Mouse (Mus musculus): ENCODE data around the gene Fbxw21.

Gene Fbxw21

DNA sequence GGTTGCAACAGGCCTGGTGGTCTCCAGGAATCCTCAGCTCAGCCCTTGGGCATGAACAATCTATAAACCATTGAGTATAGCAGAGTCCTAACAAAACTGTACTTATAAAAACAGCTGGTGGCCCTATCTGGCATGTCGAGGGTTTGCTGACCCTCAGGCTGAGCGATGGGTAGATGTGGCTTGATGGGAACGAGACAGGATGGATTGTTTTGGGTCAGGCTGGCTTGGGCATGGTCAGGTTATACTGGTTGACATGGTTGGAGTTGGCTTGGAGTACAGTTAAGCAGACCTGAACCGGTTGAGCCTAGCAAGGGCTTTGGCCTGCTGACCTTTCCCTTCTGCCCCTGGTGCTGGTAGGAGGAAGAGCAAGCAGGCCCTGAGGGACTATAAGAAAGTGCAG lies 50.7 kb downstream of the Fbxw21 start:
- no peak for DNase-seq (ENCODE audit: low spot score)

- no peak for DNase-seq (ENCODE audit: low spot score)
Observed at GRCm38 (mm10) chr9:109110240-109110639, 51.6 kb downstream of the Fbxw21 start.

GRCm38 (mm10) chr9:109107341-109107740 lies 54.5 kb downstream of the Fbxw21 start:
- DNase-seq (ENCODE audit: low spot score) = no peak

DNA sequence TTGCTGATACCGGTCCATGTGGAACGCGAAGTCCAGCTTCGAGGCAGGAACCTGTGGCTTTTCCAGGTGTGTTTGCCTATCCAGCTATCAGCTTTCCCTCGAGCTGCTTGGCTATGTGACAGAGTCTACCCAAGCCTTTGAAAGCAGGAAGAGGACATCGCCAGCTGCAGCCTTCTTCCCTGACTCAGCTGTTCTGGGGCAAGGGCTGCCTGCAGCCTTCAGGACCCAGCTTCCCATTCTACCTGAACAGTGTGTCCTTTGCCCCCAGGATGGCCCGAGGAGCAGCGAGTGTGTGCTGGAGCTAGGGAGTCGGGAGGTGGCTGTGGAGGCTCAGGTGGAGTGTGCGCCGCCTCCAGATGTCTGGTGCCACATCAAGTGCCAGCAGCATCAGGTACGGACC lies 56.2 kb downstream of the Fbxw21 start:
- DNase-seq (ENCODE audit: low spot score) = no peak

DNA sequence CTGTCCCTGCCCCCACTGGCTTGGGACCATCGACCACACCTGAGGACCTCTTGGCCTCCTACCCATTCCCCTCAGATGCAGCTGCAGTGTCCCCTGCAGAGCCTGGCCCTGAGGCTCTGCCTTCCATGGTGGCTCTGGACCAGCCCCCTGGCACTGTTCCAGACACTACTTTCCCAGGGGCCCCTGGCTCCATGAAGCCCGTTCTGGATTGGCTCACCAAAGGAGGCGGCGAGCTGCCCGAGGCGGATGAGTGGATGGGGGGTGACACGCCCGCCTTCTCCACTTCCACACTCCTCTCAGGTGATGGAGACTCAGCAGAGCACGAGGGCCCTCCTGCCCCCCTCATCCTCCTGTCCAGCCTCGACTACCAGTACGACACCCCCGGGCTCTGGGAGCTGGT lies 56.8 kb downstream of the Fbxw21 start:
- DNase-seq (ENCODE audit: low spot score) = no peak

DNA sequence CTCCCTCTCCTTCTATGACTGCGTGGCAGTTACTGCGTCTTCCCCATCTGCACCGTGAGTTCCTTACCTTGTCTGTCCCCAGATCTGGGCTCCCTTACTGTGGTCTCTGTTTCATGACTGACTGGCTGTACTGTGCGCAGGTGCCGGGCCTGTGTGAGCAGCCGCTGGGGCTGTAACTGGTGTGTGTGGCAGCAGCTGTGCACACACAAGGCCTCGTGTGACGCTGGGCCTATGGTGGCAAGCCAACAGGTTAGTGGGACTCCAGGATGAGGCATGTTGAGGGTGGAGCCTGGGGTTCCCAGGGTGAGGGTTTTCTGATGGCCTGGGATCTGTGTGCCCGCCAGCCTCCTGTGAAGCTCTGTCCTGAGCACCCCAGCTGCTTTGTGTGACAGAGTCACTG lies 57.8 kb downstream of the Fbxw21 start:
- no peak for DNase-seq (ENCODE audit: low spot score)

GRCm38 (mm10) chr9:109103250-109103649 lies 58.6 kb downstream of the Fbxw21 start:
- DNase-seq (ENCODE audit: low spot score) = no peak

GRCm38 (mm10) chr9:109102541-109102940 lies 59.3 kb downstream of the Fbxw21 start:
- no peak for DNase-seq (ENCODE audit: low spot score)

DNA sequence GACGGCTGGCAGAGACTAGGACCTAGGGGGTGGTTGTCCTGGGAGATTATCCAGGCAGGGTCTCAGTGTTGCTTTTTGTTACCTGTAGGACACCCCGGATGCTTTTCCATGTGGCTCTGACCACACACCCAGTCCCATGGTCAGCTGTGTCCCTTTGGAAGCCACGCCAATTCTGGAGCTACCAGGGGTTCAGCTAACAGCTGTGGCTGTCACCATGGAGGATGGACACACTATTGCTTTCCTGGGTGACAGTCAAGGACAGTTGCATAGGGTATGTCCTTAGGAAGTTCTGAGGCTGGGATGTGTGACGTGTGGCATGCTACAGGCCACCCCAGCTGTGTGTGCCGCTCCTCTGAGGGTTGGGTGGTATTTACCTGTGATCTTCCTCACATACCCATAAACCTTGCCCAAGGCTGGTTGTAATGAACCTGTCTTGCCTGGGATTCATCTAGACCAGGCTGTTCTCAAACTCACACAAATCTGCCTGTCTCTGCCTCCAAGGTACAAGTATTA lies 59.9 kb downstream of the Fbxw21 start:
- no peak for DNase-seq (ENCODE audit: low spot score)

GRCm38 (mm10) chr9:109100307-109100928 lies 61.4 kb downstream of the Fbxw21 start:
- no peak for DNase-seq (ENCODE audit: low spot score)

DNA sequence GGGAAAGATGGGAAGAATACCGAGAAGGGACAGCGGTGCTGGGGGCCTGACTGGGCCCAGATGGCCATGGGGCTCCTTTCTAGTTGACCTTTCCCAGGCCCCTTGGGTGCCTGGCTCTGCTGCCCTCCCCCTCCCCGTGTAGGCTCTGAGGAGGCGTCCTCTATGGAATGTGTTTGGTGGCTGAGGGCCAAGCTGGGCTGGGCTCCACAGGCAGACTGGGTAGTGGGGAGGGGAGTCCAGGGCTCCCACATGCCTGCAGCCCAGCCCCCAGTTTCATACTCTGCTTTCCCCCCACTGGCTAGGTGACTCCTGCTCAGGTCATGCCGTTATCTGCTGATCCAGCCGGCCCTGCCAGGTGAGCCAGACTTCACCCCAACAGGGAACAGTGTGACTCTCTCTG lies 62.9 kb downstream of the Fbxw21 start:
- no peak for DNase-seq (ENCODE audit: low spot score)

GRCm38 (mm10) chr9:109098366-109098765 lies 63.5 kb downstream of the Fbxw21 start:
- DNase-seq (ENCODE audit: low spot score) = no peak

- DNase-seq (ENCODE audit: low spot score) = no peak
Observed at GRCm38 (mm10) chr9:109097831-109098230, 64.0 kb downstream of the Fbxw21 start.

DNA sequence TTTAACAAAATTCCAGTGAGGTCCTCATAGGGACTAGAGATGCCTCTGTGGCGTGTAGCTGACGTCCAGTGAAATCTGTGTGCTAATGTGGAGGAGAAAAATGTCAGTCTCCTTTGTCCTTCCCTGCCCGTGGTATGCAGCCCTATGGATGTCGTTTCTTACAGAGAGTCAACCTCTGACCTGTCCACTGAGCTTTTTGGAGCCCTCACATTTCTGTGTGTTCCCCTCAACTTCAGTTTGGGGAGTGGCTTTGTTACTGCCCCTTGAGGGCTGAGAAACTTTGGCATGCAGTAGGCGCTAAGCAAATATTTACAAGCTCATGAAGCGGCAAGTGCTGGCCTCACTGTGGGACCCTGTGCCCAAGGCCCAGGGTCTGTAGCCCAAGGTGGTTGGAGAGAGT lies 64.5 kb downstream of the Fbxw21 start:
- no peak for DNase-seq (ENCODE audit: low spot score)

- no peak for DNase-seq (ENCODE audit: low spot score)
Observed at GRCm38 (mm10) chr9:109096856-109097255, 65.0 kb downstream of the Fbxw21 start.

GRCm38 (mm10) chr9:109096251-109096661 lies 65.6 kb downstream of the Fbxw21 start:
- DNase-seq (ENCODE audit: low spot score) = no peak

GRCm38 (mm10) chr9:109095137-109095982 lies 66.5 kb downstream of the Fbxw21 start, which contains the start of gene Plxnb1:
TSS of gene Plxnb1 (plus strand) at chr9:109095389.
- DNase-seq (ENCODE audit: low spot score) = peak; percentile 72

DNA sequence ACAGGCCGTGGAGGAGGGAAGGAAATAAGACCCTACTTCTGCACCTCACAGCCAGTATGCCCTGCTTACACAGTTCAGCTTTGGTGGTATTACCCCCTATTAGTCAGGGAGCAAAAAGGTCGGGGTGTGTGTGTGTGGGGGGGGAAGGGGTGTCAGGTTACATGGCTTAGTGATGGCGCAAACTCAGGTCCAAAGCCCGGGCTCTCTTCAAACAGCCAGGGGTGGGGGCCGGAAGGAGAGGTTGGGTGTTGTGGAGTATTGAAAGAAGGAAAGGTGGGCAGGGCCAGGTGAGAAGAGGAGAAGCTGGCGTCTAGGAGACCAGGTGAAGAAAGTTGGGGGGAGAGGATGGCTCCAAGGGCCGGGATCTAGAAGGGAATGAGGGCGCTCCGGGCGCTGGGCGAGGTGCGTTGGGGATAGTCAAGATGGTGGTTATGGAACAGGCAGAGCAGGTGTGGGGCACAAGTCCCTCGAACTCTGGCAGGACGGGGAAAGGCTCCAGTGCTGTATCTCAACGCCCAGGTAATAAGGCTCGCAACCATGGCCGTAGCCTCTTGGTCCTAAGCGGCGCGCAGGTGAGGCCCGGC lies 67.2 kb downstream of the Fbxw21 start:
- DNase-seq (ENCODE audit: low spot score) = peak; percentile 50

- DNase-seq (ENCODE audit: low spot score) = no peak
Observed at GRCm38 (mm10) chr9:109093786-109094552, 67.9 kb downstream of the Fbxw21 start.

DNA sequence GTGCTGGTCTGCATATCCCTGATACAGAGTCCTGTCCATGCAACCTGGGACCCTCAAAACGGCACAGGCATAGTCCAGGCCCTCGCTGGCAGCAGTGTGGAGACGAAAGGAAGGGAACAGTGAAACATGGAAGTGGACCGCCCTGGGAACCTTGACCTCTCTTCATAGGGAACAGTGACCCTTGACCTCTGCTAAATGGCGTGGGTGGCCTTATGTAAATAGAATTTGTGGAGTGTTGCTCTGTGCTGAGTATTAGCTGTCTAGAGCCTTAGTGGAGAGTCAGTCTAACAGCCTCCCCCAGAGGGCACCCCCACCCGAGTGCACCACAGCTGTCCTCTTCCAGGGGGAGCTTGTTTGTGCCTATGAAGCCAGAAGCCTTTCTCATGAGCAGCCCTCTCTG lies 69.0 kb downstream of the Fbxw21 start:
- no peak for DNase-seq (ENCODE audit: low spot score)

GRCm38 (mm10) chr9:109091802-109092201 lies 70.0 kb downstream of the Fbxw21 start:
- no peak for DNase-seq (ENCODE audit: low spot score)

- no peak for DNase-seq (ENCODE audit: low spot score)
Observed at GRCm38 (mm10) chr9:109090446-109090845, 71.4 kb downstream of the Fbxw21 start.

Data from ovary, postnatal 10 days (tissue).